Mouse (Mus musculus) CD4-positive, CD25-positive, alpha-beta regulatory T cell, adult 2 months (primary cell): Measurements from ENCODE around the gene Gm20683.

Experiments used
- DNase-seq: peaks from one replicate; pipeline ENCODE4 v3.0.0-alpha.2; 2012; ENCODE audit warnings: low read depth, low spot score

Gm20683 gene

GRCm38 (mm10) chr17:25842509-25842908 lies 946 bp upstream of the Gm20683 start:
- DNase-seq = no peak

GRCm38 (mm10) chr17:25840519-25840918 lies 1.0 kb downstream of the Gm20683 start:
- DNase-seq = no peak

- no peak for DNase-seq
Observed at GRCm38 (mm10) chr17:25839455-25840235, 1.9 kb downstream of the Gm20683 start.

GRCm38 (mm10) chr17:25838904-25839303 lies 2.7 kb downstream of the Gm20683 start:
- DNase-seq = no peak

- DNase-seq = no peak
Observed at GRCm38 (mm10) chr17:25837533-25837932, 4.0 kb downstream of the Gm20683 start.

- DNase-seq = peak; percentile 62
Observed at GRCm38 (mm10) chr17:25837076-25837410, 4.5 kb downstream of the Gm20683 start, which contains the start of gene Rhbdl1. Gene Rhbdl1 (minus strand): TSS chr17:25837295.

- DNase-seq = no peak
Observed at GRCm38 (mm10) chr17:25836397-25837075, 5.0 kb downstream of the Gm20683 start.

GRCm38 (mm10) chr17:25835816-25836215 lies 5.7 kb downstream of the Gm20683 start:
- DNase-seq = no peak

GRCm38 (mm10) chr17:25835301-25835700 lies 6.3 kb downstream of the Gm20683 start:
- no peak for DNase-seq

- no peak for DNase-seq
Observed at GRCm38 (mm10) chr17:25834595-25835222, 6.9 kb downstream of the Gm20683 start.

- no peak for DNase-seq
Observed at GRCm38 (mm10) chr17:25833961-25834594, 7.5 kb downstream of the Gm20683 start.

- peak; percentile 64 for DNase-seq
Observed at GRCm38 (mm10) chr17:25833291-25833663, 8.3 kb downstream of the Gm20683 start, which contains the start of gene Stub1. Gene Stub1 (minus strand): TSS chr17:25833404.

GRCm38 (mm10) chr17:25832436-25833290 lies 8.9 kb downstream of the Gm20683 start:
- peak; percentile 98 for DNase-seq

- DNase-seq = no peak
Observed at GRCm38 (mm10) chr17:25831451-25832281, 9.9 kb downstream of the Gm20683 start.

GRCm38 (mm10) chr17:25830806-25831431 lies 10.6 kb downstream of the Gm20683 start:
- no peak for DNase-seq

GRCm38 (mm10) chr17:25830200-25830753 lies 11.3 kb downstream of the Gm20683 start:
- DNase-seq = no peak

- DNase-seq = no peak
Observed at GRCm38 (mm10) chr17:25829558-25830017, 12.0 kb downstream of the Gm20683 start.

- peak; percentile 87 for DNase-seq
Observed at GRCm38 (mm10) chr17:25828712-25829557, 12.6 kb downstream of the Gm20683 start, which contains the start of gene Jmjd8. Gene Jmjd8 (plus strand): TSS chr17:25828867.
